Mouse (Mus musculus): ENCODE measurements at regions not wholly inside any gene's neighbourhood (a gene's known extent, or its start where the extent isn't known, plus 50 kb on each side); places are given as distances from the start of the nearest gene placed in this dataset.

- H3K27ac ChIP-seq (replicated peaks) = no peak overlapping the region
- H3K9ac ChIP-seq = no peak overlapping the region
- H3K4me1 ChIP-seq (replicated peaks) = no peaks in the 10 kb centered on the region
- H3K36me3 ChIP-seq = no peaks in the 10 kb centered on the region
- H3K4me2 ChIP-seq = no peak overlapping the region
- no peaks in the 10 kb centered on the region for H3K9me3 ChIP-seq
- 79% methylated on average over 10 of the region's 10 CpGs for WGBS
- no peak overlapping the region for H3K4me3 ChIP-seq
- no peak for ATAC-seq (ENCODE audit: low read depth)
- H3K27me3 ChIP-seq = no peaks in the 10 kb centered on the region
These were observed 427.3 kb upstream of the Jarid2 start for GRCm38 (mm10) chr13:44301936-44302335.

GRCm38 (mm10) chr13:44305134-44305991 lies 423.9 kb upstream of the Jarid2 start:
- no peaks in the 10 kb centered on the region for H3K9me3 ChIP-seq
- ATAC-seq (ENCODE audit: low read depth) = no peak
- no peak overlapping the region for H3K27ac ChIP-seq (replicated peaks)
- no peaks in the 10 kb centered on the region for H3K4me1 ChIP-seq (replicated peaks)
- no peaks in the 10 kb centered on the region for H3K36me3 ChIP-seq
- H3K4me2 ChIP-seq = no peak overlapping the region
- H3K9ac ChIP-seq = no peak overlapping the region
- H3K27me3 ChIP-seq = no peaks in the 10 kb centered on the region
- 73% methylated on average over 9 of the region's 9 CpGs for WGBS
- no peak overlapping the region for H3K4me3 ChIP-seq

- ATAC-seq (ENCODE audit: low read depth) = no peak
- H3K9me3 ChIP-seq = no peaks in the 10 kb centered on the region
These were observed 422.8 kb upstream of the Jarid2 start for GRCm38 (mm10) chr13:44306275-44307050.

GRCm38 (mm10) chr13:44308227-44308626 lies 421.0 kb upstream of the Jarid2 start:
- no peaks in the 10 kb centered on the region for H3K9me3 ChIP-seq
- no peak overlapping the region for H3K4me2 ChIP-seq
- H3K36me3 ChIP-seq = no peaks in the 10 kb centered on the region
- WGBS = 65% methylated on average over 13 of the region's 13 CpGs
- no peaks in the 10 kb centered on the region for H3K27me3 ChIP-seq
- H3K4me1 ChIP-seq (replicated peaks) = no peaks in the 10 kb centered on the region
- no peak for ATAC-seq (ENCODE audit: low read depth)
- H3K4me3 ChIP-seq = no peak overlapping the region
- H3K9ac ChIP-seq = no peak overlapping the region
- H3K27ac ChIP-seq (replicated peaks) = no peak overlapping the region

More at GRCm38 (mm10) chr13:44306275-44307050, 422.8 kb upstream of the Jarid2 start:
- Histone ChIP-seq H3K4me1 (replicated peaks) (no peaks in the 10 kb centered on the region), H3K4me2 (no peak overlapping the region), H3K9ac (no peak overlapping the region), H3K4me3 (no peak overlapping the region), H3K36me3 (no peaks in the 10 kb centered on the region), H3K27me3 (no peaks in the 10 kb centered on the region), H3K27ac (replicated peaks) (no peak overlapping the region)
- WGBS = 91% methylated on average over 15 of the region's 15 CpGs

DNA sequence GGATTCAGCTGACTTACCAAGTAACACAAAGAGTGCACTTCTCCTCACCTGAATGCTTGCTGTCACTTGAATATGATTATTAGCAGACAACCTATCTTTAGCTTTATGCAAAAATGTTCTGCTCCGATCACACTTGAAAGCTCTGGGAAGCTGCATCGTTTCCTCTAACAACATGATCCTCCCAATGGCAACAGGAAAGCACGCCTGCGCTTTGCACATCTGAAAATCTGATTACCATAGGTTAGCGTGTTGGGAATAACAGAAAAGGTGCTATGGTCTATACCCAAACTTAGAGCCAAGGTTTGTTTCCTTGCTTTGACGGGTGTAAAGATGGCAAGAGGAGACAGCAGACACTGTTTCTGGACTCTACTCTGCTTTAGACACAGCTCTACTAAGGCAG lies 417.0 kb upstream of the Jarid2 start:
- Histone ChIP-seq H3K4me3 (no peak overlapping the region), H3K27ac (replicated peaks) (no peak overlapping the region), H3K4me1 (replicated peaks) (no peaks in the 10 kb centered on the region), H3K4me2 (no peak overlapping the region), H3K36me3 (no peaks in the 10 kb centered on the region), H3K9ac (no peak overlapping the region), H3K9me3 (peaks cover 4% of the 10 kb centered on the region; the same call in 1 of the 2 replicates), H3K27me3 (no peaks in the 10 kb centered on the region)
- WGBS = 93% methylated on average over 6 of the region's 6 CpGs
- ATAC-seq (ENCODE audit: low read depth) = no peak

DNA sequence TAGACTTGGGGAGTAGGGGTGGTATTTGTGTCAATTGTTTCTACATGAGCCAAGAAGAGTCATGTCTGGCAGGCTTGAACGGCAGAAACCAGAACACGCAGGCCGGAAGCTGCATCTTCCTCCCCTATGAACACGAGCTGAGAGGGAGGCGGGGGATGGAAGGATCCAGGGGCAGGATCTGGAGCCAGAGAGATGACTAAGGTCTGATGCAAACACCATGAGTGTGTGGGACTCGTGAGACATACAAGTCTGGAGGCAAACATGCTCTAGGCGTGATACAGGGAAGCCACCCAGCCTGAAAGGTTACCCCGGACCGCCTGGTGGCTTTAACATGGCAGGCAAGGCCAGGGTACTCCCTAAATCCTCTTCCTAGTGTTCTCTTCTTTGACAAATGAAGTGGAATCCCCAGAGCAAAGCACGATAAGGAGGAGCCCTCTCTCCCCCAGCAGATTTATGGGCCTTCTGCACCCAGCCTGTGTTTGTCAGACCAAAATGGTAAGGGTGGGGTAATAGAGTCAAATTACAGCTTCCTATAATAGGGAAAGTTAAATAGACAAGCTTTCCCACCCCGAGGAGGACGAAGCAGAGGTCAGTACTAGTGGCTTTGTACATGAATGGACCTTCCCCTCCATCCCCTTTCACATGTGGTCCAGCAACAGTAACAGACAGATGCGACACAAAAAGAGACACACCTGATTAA lies 412.4 kb upstream of the Jarid2 start:
- Histone ChIP-seq H3K4me2 (no peak overlapping the region), H3K27ac (replicated peaks) (no peak overlapping the region), H3K36me3 (no peaks in the 10 kb centered on the region), H3K27me3 (no peaks in the 10 kb centered on the region), H3K4me3 (no peak overlapping the region), H3K9me3 (peaks cover 4% of the 10 kb centered on the region; the same call in 1 of the 2 replicates), H3K4me1 (replicated peaks) (no peaks in the 10 kb centered on the region), H3K9ac (no peak overlapping the region)
- no peak for ATAC-seq (ENCODE audit: low read depth)
- 49% methylated on average over 13 of the region's 13 CpGs for WGBS

DNA sequence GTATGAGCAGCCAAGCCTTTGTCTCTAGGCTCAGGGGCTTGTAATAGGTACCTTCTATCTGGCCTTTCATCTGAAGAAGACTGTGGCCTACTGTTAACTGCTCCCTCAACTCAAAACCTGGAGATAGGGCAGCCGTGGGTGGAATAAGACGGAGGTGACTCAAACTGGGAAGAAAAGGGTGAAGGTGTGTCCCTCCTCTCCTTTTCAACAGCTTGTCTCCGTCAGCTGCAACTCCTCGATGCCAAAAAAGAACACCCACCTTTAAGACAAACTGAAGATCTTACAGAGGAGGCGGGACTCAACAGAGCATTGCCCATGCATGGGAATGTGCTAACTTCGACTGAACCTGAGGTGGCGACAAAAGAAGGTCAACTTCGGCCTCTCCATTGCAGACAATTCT lies 411.7 kb upstream of the Jarid2 start:
- no peak overlapping the region for H3K27ac ChIP-seq (replicated peaks)
- H3K4me2 ChIP-seq = no peak overlapping the region
- H3K4me1 ChIP-seq (replicated peaks) = no peaks in the 10 kb centered on the region
- 64% methylated on average over 8 of the region's 8 CpGs for WGBS
- no peak for ATAC-seq (ENCODE audit: low read depth)
- H3K9ac ChIP-seq = no peak overlapping the region
- H3K4me3 ChIP-seq = no peak overlapping the region
- H3K9me3 ChIP-seq = peaks cover 4% of the 10 kb centered on the region; the same call in 1 of the 2 replicates
- H3K27me3 ChIP-seq = no peaks in the 10 kb centered on the region
- H3K36me3 ChIP-seq = no peaks in the 10 kb centered on the region

- H3K4me2 ChIP-seq = no peak overlapping the region
- H3K9ac ChIP-seq = no peak overlapping the region
- H3K36me3 ChIP-seq = no peaks in the 10 kb centered on the region
- H3K27me3 ChIP-seq = no peaks in the 10 kb centered on the region
- H3K4me1 ChIP-seq (replicated peaks) = no peaks in the 10 kb centered on the region
- peaks cover 4% of the 10 kb centered on the region; the same call in 1 of the 2 replicates for H3K9me3 ChIP-seq
- H3K4me3 ChIP-seq = no peak overlapping the region
- WGBS = 88% methylated on average over 9 of the region's 9 CpGs
- no peak for ATAC-seq (ENCODE audit: low read depth)
- H3K27ac ChIP-seq (replicated peaks) = no peak overlapping the region
These were observed 410.2 kb upstream of the Jarid2 start for GRCm38 (mm10) chr13:44319101-44319500.

DNA sequence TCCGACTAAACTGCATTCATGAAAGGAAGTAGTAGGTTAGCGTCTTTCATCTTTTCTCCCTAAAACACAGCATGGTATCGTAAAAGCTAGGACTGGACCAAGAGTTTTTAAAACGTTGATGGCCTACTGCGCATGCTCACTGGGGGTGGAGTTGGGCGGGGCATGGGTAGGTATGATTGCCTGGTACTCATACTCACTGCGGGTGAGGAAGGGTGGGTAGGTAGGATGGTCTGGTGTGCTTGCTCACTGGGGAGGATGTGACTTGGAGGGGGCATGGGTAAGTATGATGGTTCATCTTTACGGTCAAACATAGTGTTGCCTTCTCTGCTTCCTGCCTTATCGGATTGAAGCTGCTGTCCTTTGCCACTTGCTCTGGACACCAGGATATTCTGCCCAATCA lies 409.8 kb upstream of the Jarid2 start:
- ATAC-seq (ENCODE audit: low read depth) = no peak
- Histone ChIP-seq H3K9me3 (peaks cover 4% of the 10 kb centered on the region; the same call in 1 of the 2 replicates), H3K4me3 (no peak overlapping the region), H3K9ac (no peak overlapping the region), H3K27ac (replicated peaks) (no peak overlapping the region), H3K4me1 (replicated peaks) (no peaks in the 10 kb centered on the region), H3K27me3 (no peaks in the 10 kb centered on the region), H3K36me3 (no peaks in the 10 kb centered on the region), H3K4me2 (no peak overlapping the region)
- 91% methylated on average over 9 of the region's 9 CpGs for WGBS

GRCm38 (mm10) chr13:44320311-44320710 lies 409.0 kb upstream of the Jarid2 start:
- Histone ChIP-seq H3K27ac (replicated peaks) (no peak overlapping the region), H3K4me1 (replicated peaks) (no peaks in the 10 kb centered on the region), H3K36me3 (no peaks in the 10 kb centered on the region), H3K4me3 (no peak overlapping the region), H3K27me3 (no peaks in the 10 kb centered on the region), H3K4me2 (no peak overlapping the region), H3K9ac (no peak overlapping the region), H3K9me3 (peaks cover 4% of the 10 kb centered on the region; the same call in 1 of the 2 replicates)
- ATAC-seq (ENCODE audit: low read depth) = no peak
- 85% methylated on average over 4 of the region's 4 CpGs for WGBS

DNA sequence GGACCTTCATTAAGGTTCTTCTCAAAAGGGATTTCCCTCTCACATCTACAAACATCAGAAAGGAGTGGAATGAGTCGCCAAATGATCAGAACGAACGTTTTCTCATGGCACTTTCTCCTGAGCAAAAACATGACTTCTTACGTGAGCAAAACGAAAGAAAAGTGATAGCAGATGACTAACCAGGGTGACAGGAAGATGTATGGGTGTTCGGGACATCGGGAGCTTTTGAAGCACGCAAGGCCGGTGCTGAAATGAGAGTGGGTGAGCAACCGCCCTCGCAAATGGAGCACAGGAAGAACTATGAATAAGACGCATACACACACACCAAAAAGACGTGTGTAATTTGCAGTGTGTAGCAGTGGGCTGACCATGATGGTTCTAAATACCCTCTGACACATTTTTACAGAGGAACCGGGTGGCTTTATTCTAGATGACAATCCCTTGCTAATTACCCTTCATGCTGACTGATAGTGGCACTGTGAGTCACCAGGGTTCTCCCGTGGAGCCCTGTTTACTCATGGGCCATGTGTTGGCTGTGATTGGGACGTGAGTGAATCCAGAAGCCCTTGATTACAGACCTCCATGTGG lies 408.2 kb upstream of the Jarid2 start:
- Histone ChIP-seq H3K27ac (replicated peaks) (no peak overlapping the region), H3K4me1 (replicated peaks) (no peaks in the 10 kb centered on the region), H3K9ac (no peak overlapping the region), H3K4me3 (no peak overlapping the region), H3K27me3 (no peaks in the 10 kb centered on the region), H3K4me2 (no peak overlapping the region), H3K36me3 (no peaks in the 10 kb centered on the region), H3K9me3 (peaks cover 4% of the 10 kb centered on the region; the same call in 1 of the 2 replicates)
- WGBS = 79% methylated on average over 16 of the region's 16 CpGs
- no peak for ATAC-seq (ENCODE audit: low read depth)
